Mouse (Mus musculus) Muller cell, postnatal 12 days (primary cell): ENCODE measurements at regions not wholly inside any gene's neighbourhood (a gene's known extent, or its start where the extent isn't known, plus 50 kb on each side); places are given as distances from the start of the nearest gene placed in this dataset.

Experiments used
- DNase-seq: peaks from one replicate; pipeline ENCODE4 v3.0.0-alpha.2; 2015; ENCODE audit errors: inconsistent ontology term

DNA sequence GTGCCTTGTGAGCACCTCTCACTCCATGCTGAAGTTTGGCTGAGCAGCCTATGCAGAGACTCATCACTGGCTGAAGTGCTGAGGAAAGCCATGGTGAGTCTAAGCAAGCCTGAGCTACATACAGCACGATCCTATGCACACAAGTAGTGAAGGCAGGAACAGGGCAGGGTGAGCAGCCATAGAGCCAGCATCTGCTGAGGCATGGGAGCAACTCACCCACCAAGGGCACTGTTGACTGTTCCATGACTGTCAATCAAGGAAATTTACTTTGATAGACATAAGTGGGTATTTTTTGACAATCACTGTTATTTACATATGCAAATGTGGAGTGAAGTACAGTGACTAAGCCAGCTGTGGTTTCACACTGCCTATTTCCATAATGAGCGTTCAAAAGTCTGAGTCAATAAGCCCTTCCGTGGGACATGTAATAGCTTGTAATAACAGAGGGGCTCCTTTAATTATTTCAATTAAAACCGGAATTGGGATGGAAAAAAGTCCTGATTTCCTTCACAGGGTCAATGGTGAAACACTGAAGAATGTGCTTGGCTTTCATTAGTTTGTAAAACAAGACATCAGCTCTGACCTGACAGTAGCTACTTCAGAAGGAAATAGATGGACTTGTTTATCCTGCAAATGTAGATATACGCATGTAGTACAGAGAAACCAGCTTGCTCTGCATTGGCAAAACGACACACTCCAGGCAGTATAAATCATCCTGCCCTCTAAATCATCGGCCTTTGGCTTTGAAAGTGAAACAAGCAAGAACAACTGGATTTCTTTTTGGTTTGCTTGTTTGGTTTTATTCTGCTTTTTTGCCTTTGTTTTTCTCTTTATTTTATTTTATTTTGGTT, 62.1 kb downstream of the Tuba3b start:
- DNase-seq = no peak

DNA sequence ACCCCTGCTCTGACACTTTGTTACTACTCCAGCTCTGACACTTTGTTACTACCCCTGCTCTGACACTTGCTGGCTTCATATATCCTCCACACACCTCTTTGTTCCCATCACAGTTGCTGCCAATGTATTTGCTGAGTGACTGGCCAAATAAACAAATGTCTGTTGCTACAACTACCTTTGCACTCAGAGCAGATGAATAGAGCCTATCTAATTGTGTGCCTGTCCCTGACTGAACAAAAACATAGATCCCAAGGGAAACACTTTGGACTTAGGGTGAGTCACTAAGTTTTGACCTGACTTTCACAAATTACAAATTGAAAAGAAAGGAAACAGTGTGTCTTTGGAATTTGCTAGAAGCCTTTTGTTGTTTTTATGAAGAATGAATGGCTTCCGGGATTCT, 64.0 kb downstream of the Tuba3b start:
- peak; percentile 72 for DNase-seq

DNA sequence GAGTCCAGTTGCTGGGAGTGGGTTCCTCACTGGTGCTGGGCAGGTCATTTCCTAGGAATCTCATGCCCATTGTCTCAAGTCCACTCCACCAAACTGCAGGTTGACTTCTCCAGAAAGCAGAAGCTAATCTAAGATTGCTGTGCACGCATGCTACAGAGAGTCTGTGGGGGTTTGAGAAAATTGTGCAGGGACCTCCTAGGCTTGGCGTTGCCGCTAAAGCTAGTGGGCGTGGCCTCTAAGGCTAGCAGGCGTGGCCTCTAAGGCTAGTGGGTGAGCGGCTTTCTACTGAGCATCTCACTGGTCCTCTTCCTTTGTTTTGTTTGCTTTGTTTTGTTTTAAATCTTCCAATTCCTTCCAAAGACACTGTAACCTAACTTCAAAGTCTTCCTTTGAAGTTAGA, 59.5 kb upstream of the Rassf8 start:
- no peak for DNase-seq

DNA sequence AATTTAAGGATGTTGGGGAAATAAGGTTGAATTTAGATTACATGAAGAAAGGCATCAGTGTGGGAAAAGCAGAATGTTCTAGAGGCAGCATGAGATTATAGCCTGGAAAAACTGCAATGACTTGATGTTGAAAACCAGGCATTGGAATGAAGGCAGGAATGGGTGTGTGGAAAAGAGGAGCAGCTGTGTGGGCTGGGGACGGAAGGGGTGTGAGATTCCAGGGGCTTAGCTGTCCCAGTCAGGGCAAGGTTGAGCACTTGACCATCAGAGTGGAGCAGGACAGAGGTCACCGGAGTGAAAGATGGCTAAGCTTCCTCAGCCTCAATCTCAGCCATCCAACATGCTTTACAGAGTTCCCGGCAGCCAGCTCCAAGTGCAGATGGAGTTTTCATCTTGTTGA, 54.9 kb upstream of the Rassf8 start:
- peak; percentile 22 for DNase-seq

DNA sequence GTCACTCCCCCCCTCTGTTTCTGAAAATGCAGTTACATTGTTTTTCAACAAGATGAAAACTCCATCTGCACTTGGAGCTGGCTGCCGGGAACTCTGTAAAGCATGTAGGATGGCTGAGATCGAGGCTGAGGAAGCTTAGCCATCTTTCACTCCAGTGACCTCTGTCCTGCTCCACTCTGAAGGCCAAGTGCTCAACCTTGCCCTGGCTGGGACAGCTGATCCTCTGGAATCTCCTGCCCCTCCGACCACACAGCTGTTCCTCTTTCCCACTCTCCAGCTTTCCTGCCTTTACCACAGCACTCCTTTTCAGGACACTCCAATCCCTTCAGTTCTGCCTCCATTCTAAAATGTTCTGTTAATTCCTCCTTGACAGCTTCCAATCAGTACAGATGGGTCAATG, 51.7 kb upstream of the Rassf8 start:
- no peak for DNase-seq
